Comparison of ENCODE assay signal across 22 mouse cellular contexts in genomic region chr13:33903290-33903689, GRCm38 (mm10). TPM values are rescaled to one million over a fixed set of nuclear protein-coding genes. Genes with fewer than 3 reads are reported as not detected.
DNase-seq lines count a peak whose midpoint lies in the region; ATAC-seq and TF ChIP-seq lines count a peak whose summit lies in the region.
"Had no signal": no experiment of that assay in that cellular context is flagged by ENCODE, and none has a peak within 500 bp of the region (broad histone marks: within the 10 kb centered on the region; RNA-seq: fewer than 3 reads in every experiment).

No protein-coding gene starts in this region.

- ATAC-seq in intestine, embryonic 14.5 days (replicated peaks; ENCODE audit: low FRiP score, low TSS enrichment, low read depth) = peak; percentile 42; the same call in 1 of the 2 replicates
- peak; percentile 72 for ATAC-seq in intestine, embryonic 15.5 days
- peak; percentile 61 for ATAC-seq in intestine, postnatal 0 days
- ATAC-seq: activated CD4-positive, CD25-positive, alpha-beta regulatory T cell, adult 4 months; forebrain, embryonic 13.5 days; forebrain, embryonic 15.5 days; forebrain, postnatal 0 days; Patski had no signal

- no peaks in the 10 kb centered on the region for H3K9me3 ChIP-seq in intestine, embryonic 14.5 days (ENCODE audit: control insufficient read depth, low read length)
- no peaks in the 10 kb centered on the region for H3K9me3 ChIP-seq in intestine, embryonic 15.5 days
- H3K9me3 ChIP-seq in intestine, postnatal 0 days (ENCODE audit: control insufficient read depth) = no peaks in the 10 kb centered on the region
- H3K9me3 ChIP-seq: embryonic facial prominence, embryonic 10.5 days; embryonic facial prominence, embryonic 12.5 days; forebrain, embryonic 13.5 days; forebrain, embryonic 15.5 days; G1E had no signal

- no peak overlapping the region for H3K4me3 ChIP-seq in intestine, embryonic 14.5 days (ENCODE audit: low read depth, low read length)
- H3K4me3 ChIP-seq in intestine, embryonic 15.5 days (replicated peaks) = no peak overlapping the region
- H3K4me3 ChIP-seq in intestine, postnatal 0 days (ENCODE audit: low read depth, low read length) = no peak overlapping the region
- H3K4me3 ChIP-seq: embryonic facial prominence, embryonic 10.5 days; embryonic facial prominence, embryonic 12.5 days; forebrain, embryonic 13.5 days; forebrain, embryonic 15.5 days had no signal

- H3K27me3 ChIP-seq in intestine, embryonic 14.5 days (replicated peaks; ENCODE audit: control insufficient read depth, insufficient read depth, low read length) = no peaks in the 10 kb centered on the region
- H3K27me3 ChIP-seq in intestine, embryonic 15.5 days (replicated peaks) = no peaks in the 10 kb centered on the region
- no peaks in the 10 kb centered on the region for H3K27me3 ChIP-seq in intestine, postnatal 0 days (replicated peaks; ENCODE audit: control insufficient read depth, insufficient read depth, low read length)
- H3K27me3 ChIP-seq: CH12.LX; embryonic facial prominence, embryonic 12.5 days; forebrain, embryonic 13.5 days; forebrain, embryonic 15.5 days; Patski had no signal

- WGBS in intestine, embryonic 14.5 days = 69% methylated on average over 2 of the region's 2 CpGs
- WGBS in intestine, embryonic 15.5 days = 68% methylated on average over 2 of the region's 2 CpGs
- WGBS in intestine, postnatal 0 days = 53% methylated on average over 2 of the region's 2 CpGs

- no peak overlapping the region for H3K4me2 ChIP-seq in intestine, embryonic 14.5 days (ENCODE audit: low read length)
- H3K4me2 ChIP-seq in intestine, embryonic 15.5 days (replicated peaks) = no peak overlapping the region
- H3K4me2 ChIP-seq in intestine, postnatal 0 days (replicated peaks; ENCODE audit: low read depth) = no peak overlapping the region
- H3K4me2 ChIP-seq: embryonic facial prominence, embryonic 12.5 days; forebrain, embryonic 13.5 days; forebrain, embryonic 15.5 days had no signal

- no peaks in the 10 kb centered on the region for H3K36me3 ChIP-seq in intestine, embryonic 14.5 days (ENCODE audit: control insufficient read depth, insufficient read depth, low read length)
- H3K36me3 ChIP-seq in intestine, embryonic 15.5 days = no peaks in the 10 kb centered on the region
- no peaks in the 10 kb centered on the region for H3K36me3 ChIP-seq in intestine, postnatal 0 days (ENCODE audit: control insufficient read depth, insufficient read depth)
- H3K36me3 ChIP-seq: embryonic facial prominence, embryonic 10.5 days; embryonic facial prominence, embryonic 12.5 days; forebrain, embryonic 15.5 days; G1E had no signal

- H3K9ac ChIP-seq in intestine, embryonic 14.5 days (ENCODE audit: low read length) = no peak overlapping the region
- no peak overlapping the region for H3K9ac ChIP-seq in intestine, embryonic 15.5 days
- no peak overlapping the region for H3K9ac ChIP-seq in intestine, postnatal 0 days (ENCODE audit: low read depth, low read length)
- H3K9ac ChIP-seq: embryonic facial prominence, embryonic 12.5 days; forebrain, embryonic 13.5 days; forebrain, embryonic 15.5 days; forebrain, postnatal 0 days had no signal

- no peaks in the 10 kb centered on the region for H3K4me1 ChIP-seq in intestine, embryonic 14.5 days (replicated peaks; ENCODE audit: control insufficient read depth, insufficient read depth, low read length)
- H3K4me1 ChIP-seq in intestine, embryonic 15.5 days (replicated peaks) = no peaks in the 10 kb centered on the region
- no peaks in the 10 kb centered on the region for H3K4me1 ChIP-seq in intestine, postnatal 0 days (replicated peaks; ENCODE audit: control insufficient read depth, insufficient read depth, low read length)
- H3K4me1 ChIP-seq: embryonic facial prominence, embryonic 10.5 days; embryonic facial prominence, embryonic 12.5 days; forebrain, embryonic 13.5 days; forebrain, embryonic 15.5 days had no signal

- no peak overlapping the region for H3K27ac ChIP-seq in intestine, embryonic 14.5 days (ENCODE audit: low read depth)
- H3K27ac ChIP-seq in intestine, embryonic 15.5 days = no peak overlapping the region
- no peak overlapping the region for H3K27ac ChIP-seq in intestine, postnatal 0 days (ENCODE audit: low read depth, low read length)
- H3K27ac ChIP-seq: embryonic facial prominence, embryonic 10.5 days; embryonic facial prominence, embryonic 12.5 days; forebrain, embryonic 13.5 days; forebrain, embryonic 15.5 days had no signal

- no peak for DNase-seq in intestine, embryonic 14.5 days (ENCODE audit: low spot score)
- DNase-seq in lung, postnatal 10 days = no peak
- no peak for DNase-seq in testis, postnatal 14 days (ENCODE audit: low spot score)
- DNase-seq: adrenal gland, adult 8-10 months; adrenal gland, postnatal 14 days; adrenal gland, postnatal 36 days; cerebellum, adult 11-12 months; cerebellum, adult 2 months; cerebellum, adult 9-10 months; cerebellum, postnatal 10 days; cerebellum, postnatal 25 days; forebrain, postnatal 0 days had no signal

- no peak for TF ChIP-seq CTCF in intestine, postnatal 0 days (IDR thresholded peaks at IDR 0.05; ENCODE audit: low read depth)

RNA-seq across cellular contexts. Expression of gene Serpinb6c, which starts 2.2 kb away (rescaled TPM):
- 0.14 TPM in 1 of 2 replicates, not detected in the other for polyA plus RNA-seq in intestine, embryonic 14.5 days (2014; fragmentation: Nextera tagmentation; extraction: Ambion mirVana)
- not detected in 2 replicates for polyA plus RNA-seq in intestine, embryonic 15.5 days (2015; fragmentation: Nextera tagmentation; extraction: Ambion mirVana)
- polyA plus RNA-seq in intestine, postnatal 0 days (2015; fragmentation: Nextera tagmentation; extraction: Ambion mirVana) = 0.09 TPM in 1 of 2 replicates, not detected in the other
- polyA plus RNA-seq: activated CD4-positive, CD25-positive, alpha-beta regulatory T cell, adult 4 months; forebrain, embryonic 13.5 days; G1E had no signal
